Mouse (Mus musculus) olfactory bulb, adult 2 months (tissue): ENCODE results near the gene Ppp3ca.

Source experiments
- CTCF ChIP-seq: fragments of 200-500 bp; IDR thresholded peaks from 2 replicates; pipeline ENCODE4 v1.5.1; 2012; ENCODE audit warnings: low read depth, mild to moderate bottlenecking, low read length, moderate library complexity; ENCODE audit not compliant: insufficient read depth
- POLR2A ChIP-seq: fragments of 200-500 bp; IDR thresholded peaks from 2 replicates; pipeline ENCODE4 v1.6.1; 2012; ENCODE audit warnings: mild to moderate bottlenecking, low read depth, low read length, moderate library complexity; ENCODE audit not compliant: insufficient read depth

GRCm38 (mm10) chr3:136707222-136708019 is 37.5 kb downstream of the Ppp3ca start:
- TF ChIP-seq CTCF: no peak
- TF ChIP-seq POLR2A: no peak
